Mouse (Mus musculus): ENCODE data around the gene Fam83e. TPM values are rescaled to one million over a fixed set of nuclear protein-coding genes. Genes with fewer than 3 reads are reported as not detected.

Fam83e gene
- polyA plus RNA-seq, 1 experiment from 2014 or later = 1.7 TPM

GRCm38 (mm10) chr7:45744387-45744786, 23.4 kb downstream of the Fam83e start:
- peak; percentile 90 for DNase-seq (ENCODE audit: low spot score)
- H3K27ac ChIP-seq (ENCODE audit: low read length) = no peak overlapping the region
- TF ChIP-seq CTCF (IDR thresholded peaks at IDR 0.05) (no peak), EP300 (IDR thresholded peaks at IDR 0.05) (no peak)
- H3K9ac ChIP-seq (replicated peaks; ENCODE audit: low read depth) = no peak overlapping the region
- no peaks in the 10 kb centered on the region for H3K36me3 ChIP-seq (ENCODE audit: insufficient read depth, low read length)
- peak; percentile 80 for ATAC-seq
- no peak overlapping the region for H3K4me2 ChIP-seq (replicated peaks; ENCODE audit: low read depth, low read length)
- WGBS = 22% methylated on average over 2 of the region's 2 CpGs
- H3K9me3 ChIP-seq (ENCODE audit: low read length) = no peaks in the 10 kb centered on the region
- no peak overlapping the region for H3K4me3 ChIP-seq (ENCODE audit: low read depth, low read length)
- H3K27me3 ChIP-seq (replicated peaks; ENCODE audit: insufficient read depth, low read length) = no peaks in the 10 kb centered on the region
- no peaks in the 10 kb centered on the region for H3K4me1 ChIP-seq (ENCODE audit: insufficient read depth, low read depth, low read length)

- no peak overlapping the region for H3K27ac ChIP-seq (ENCODE audit: low read length)
- no peaks in the 10 kb centered on the region for H3K36me3 ChIP-seq (ENCODE audit: insufficient read depth, low read length)
- H3K4me1 ChIP-seq (ENCODE audit: insufficient read depth, low read depth, low read length) = no peaks in the 10 kb centered on the region
- no peaks in the 10 kb centered on the region for H3K27me3 ChIP-seq (replicated peaks; ENCODE audit: insufficient read depth, low read length)
- no peak for ATAC-seq
- H3K9ac ChIP-seq (replicated peaks; ENCODE audit: low read depth) = no peak overlapping the region
- WGBS = 64% methylated on average over 6 of the region's 6 CpGs
- no peak for DNase-seq (ENCODE audit: low spot score)
- H3K4me3 ChIP-seq (ENCODE audit: low read depth, low read length) = no peak overlapping the region
- TF ChIP-seq CTCF (IDR thresholded peaks at IDR 0.05) (peak; percentile 58), EP300 (IDR thresholded peaks at IDR 0.05) (no peak)
- no peak overlapping the region for H3K4me2 ChIP-seq (replicated peaks; ENCODE audit: low read depth, low read length)
- no peaks in the 10 kb centered on the region for H3K9me3 ChIP-seq (ENCODE audit: low read length)
Measured at GRCm38 (mm10) chr7:45746518-45746917, 25.5 kb downstream of the Fam83e start.

- H3K27me3 ChIP-seq (replicated peaks; ENCODE audit: insufficient read depth, low read length) = no peaks in the 10 kb centered on the region
- no peaks in the 10 kb centered on the region for H3K9me3 ChIP-seq (ENCODE audit: low read length)
- H3K9ac ChIP-seq (replicated peaks; ENCODE audit: low read depth) = no peak overlapping the region
- TF ChIP-seq CTCF (IDR thresholded peaks at IDR 0.05) (no peak), EP300 (IDR thresholded peaks at IDR 0.05) (no peak)
- H3K36me3 ChIP-seq (ENCODE audit: insufficient read depth, low read length) = no peaks in the 10 kb centered on the region
- 81% methylated on average over 5 of the region's 5 CpGs for WGBS
- DNase-seq (ENCODE audit: low spot score) (no peak), ATAC-seq (no peak)
- no peak overlapping the region for H3K27ac ChIP-seq (ENCODE audit: low read length)
- no peak overlapping the region for H3K4me3 ChIP-seq (ENCODE audit: low read depth, low read length)
- H3K4me1 ChIP-seq (ENCODE audit: insufficient read depth, low read depth, low read length) = no peaks in the 10 kb centered on the region
- no peak overlapping the region for H3K4me2 ChIP-seq (replicated peaks; ENCODE audit: low read depth, low read length)
Measured at GRCm38 (mm10) chr7:45747450-45747849, 26.4 kb downstream of the Fam83e start.

GRCm38 (mm10) chr7:45748110-45748509, 27.1 kb downstream of the Fam83e start:
- TF ChIP-seq EP300 (IDR thresholded peaks at IDR 0.05) (no peak), CTCF (IDR thresholded peaks at IDR 0.05) (no peak)
- Histone ChIP-seq H3K27ac (ENCODE audit: low read length) (no peak overlapping the region), H3K4me3 (ENCODE audit: low read depth, low read length) (no peak overlapping the region), H3K4me1 (ENCODE audit: insufficient read depth, low read depth, low read length) (no peaks in the 10 kb centered on the region), H3K36me3 (ENCODE audit: insufficient read depth, low read length) (no peaks in the 10 kb centered on the region), H3K27me3 (replicated peaks; ENCODE audit: insufficient read depth, low read length) (no peaks in the 10 kb centered on the region), H3K4me2 (replicated peaks; ENCODE audit: low read depth, low read length) (no peak overlapping the region), H3K9me3 (ENCODE audit: low read length) (no peaks in the 10 kb centered on the region), H3K9ac (replicated peaks; ENCODE audit: low read depth) (no peak overlapping the region)
- ATAC-seq (peak; percentile 53), DNase-seq (ENCODE audit: low spot score) (no peak)
- 48% methylated on average over 7 of the region's 7 CpGs for WGBS

GRCm38 (mm10) chr7:45749401-45749800, 28.4 kb downstream of the Fam83e start:
- 31% methylated on average over 9 of the region's 10 CpGs for WGBS
- no peaks in the 10 kb centered on the region for H3K36me3 ChIP-seq (ENCODE audit: insufficient read depth, low read length)
- TF ChIP-seq EP300 (IDR thresholded peaks at IDR 0.05) (no peak), CTCF (IDR thresholded peaks at IDR 0.05) (no peak)
- DNase-seq (ENCODE audit: low spot score) = no peak
- no peaks in the 10 kb centered on the region for H3K4me1 ChIP-seq (ENCODE audit: insufficient read depth, low read depth, low read length)
- no peaks in the 10 kb centered on the region for H3K27me3 ChIP-seq (replicated peaks; ENCODE audit: insufficient read depth, low read length)
- H3K27ac ChIP-seq (ENCODE audit: low read length) = no peak overlapping the region
- no peaks in the 10 kb centered on the region for H3K9me3 ChIP-seq (ENCODE audit: low read length)
- H3K4me2 ChIP-seq (replicated peaks; ENCODE audit: low read depth, low read length) = no peak overlapping the region
- H3K4me3 ChIP-seq (ENCODE audit: low read depth, low read length) = no peak overlapping the region
- no peak overlapping the region for H3K9ac ChIP-seq (replicated peaks; ENCODE audit: low read depth)
- no peak for ATAC-seq

GRCm38 (mm10) chr7:45750162-45750561, 29.1 kb downstream of the Fam83e start:
- Histone ChIP-seq H3K4me3 (ENCODE audit: low read depth, low read length) (no peak overlapping the region), H3K4me1 (ENCODE audit: insufficient read depth, low read depth, low read length) (no peaks in the 10 kb centered on the region), H3K27ac (ENCODE audit: low read length) (no peak overlapping the region), H3K27me3 (replicated peaks; ENCODE audit: insufficient read depth, low read length) (no peaks in the 10 kb centered on the region), H3K9me3 (ENCODE audit: low read length) (no peaks in the 10 kb centered on the region), H3K9ac (replicated peaks; ENCODE audit: low read depth) (no peak overlapping the region), H3K36me3 (ENCODE audit: insufficient read depth, low read length) (no peaks in the 10 kb centered on the region), H3K4me2 (replicated peaks; ENCODE audit: low read depth, low read length) (no peak overlapping the region)
- TF ChIP-seq EP300 (IDR thresholded peaks at IDR 0.05) (no peak), CTCF (IDR thresholded peaks at IDR 0.05) (no peak)
- WGBS = 60% methylated on average over 9 of the region's 9 CpGs
- ATAC-seq (no peak), DNase-seq (ENCODE audit: low spot score) (no peak)

GRCm38 (mm10) chr7:45755703-45756102, 34.7 kb downstream of the Fam83e start:
- WGBS = 45% methylated on average over 6 of the region's 6 CpGs
- no peak overlapping the region for H3K4me2 ChIP-seq (replicated peaks; ENCODE audit: low read depth, low read length)
- H3K9ac ChIP-seq (replicated peaks; ENCODE audit: low read depth) = no peak overlapping the region
- TF ChIP-seq EP300 (IDR thresholded peaks at IDR 0.05) (no peak), CTCF (IDR thresholded peaks at IDR 0.05) (no peak)
- no peak overlapping the region for H3K4me3 ChIP-seq (ENCODE audit: low read depth, low read length)
- H3K36me3 ChIP-seq (ENCODE audit: insufficient read depth, low read length) = no peaks in the 10 kb centered on the region
- ATAC-seq = no peak
- no peaks in the 10 kb centered on the region for H3K4me1 ChIP-seq (ENCODE audit: insufficient read depth, low read depth, low read length)
- H3K27ac ChIP-seq (ENCODE audit: low read length) = no peak overlapping the region
- H3K27me3 ChIP-seq (replicated peaks; ENCODE audit: insufficient read depth, low read length) = no peaks in the 10 kb centered on the region
- H3K9me3 ChIP-seq (ENCODE audit: low read length) = no peaks in the 10 kb centered on the region
- no peak for DNase-seq (ENCODE audit: low spot score)

Measured in lung, postnatal 0 days (tissue).